Mouse (Mus musculus): ENCODE data around the gene Rbfox1. TPM values are rescaled to one million over a fixed set of nuclear protein-coding genes. Genes with fewer than 3 reads are reported as not detected.

Rbfox1 gene
- polyA plus RNA-seq, 1 experiment from 2014 or later: 0.32 TPM

DNA sequence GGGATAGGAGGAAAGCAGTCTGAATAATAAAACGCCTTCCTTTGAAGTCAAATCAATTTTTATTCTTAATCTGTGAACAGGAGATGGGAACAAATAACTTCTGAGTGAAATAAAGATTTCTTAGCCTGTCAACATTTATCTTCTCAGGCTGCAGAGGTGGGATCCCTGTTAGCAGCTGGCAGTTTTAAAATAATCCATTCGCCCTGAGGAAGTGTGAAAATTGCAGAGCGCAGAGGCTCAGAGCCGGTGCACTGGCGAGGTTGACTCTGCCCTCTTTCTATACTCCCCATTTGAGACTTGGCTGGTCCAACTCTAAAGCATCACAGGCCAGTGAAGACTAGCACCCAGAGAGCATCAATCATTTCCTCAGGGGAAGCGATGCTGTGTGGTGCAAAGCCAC is 342.3 kb downstream of the Rbfox1 start:
- no peak overlapping the region for H3K4me3 ChIP-seq (replicated peaks)
- no peaks in the 10 kb centered on the region for H3K27me3 ChIP-seq

DNA sequence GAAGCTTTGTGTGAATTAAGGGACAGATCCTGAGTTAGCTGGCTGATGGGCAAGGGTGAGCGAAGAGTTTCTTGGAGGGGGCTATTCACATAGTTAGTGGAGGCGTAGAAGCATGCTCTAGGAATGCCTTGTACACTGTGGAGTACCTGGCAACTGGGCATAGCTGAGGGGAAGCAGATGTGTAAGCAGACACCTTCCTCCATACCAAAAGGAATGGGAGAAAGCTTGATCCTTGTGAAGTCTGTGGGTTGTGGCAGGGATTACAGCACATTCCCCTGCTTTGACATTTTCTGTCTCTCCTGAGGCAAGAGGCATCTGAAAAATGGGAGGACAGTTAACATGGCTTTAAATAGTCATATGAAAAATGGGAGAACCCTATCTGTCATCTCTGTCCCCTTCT is 347.8 kb downstream of the Rbfox1 start:
- H3K4me1 ChIP-seq (replicated peaks): no peaks in the 10 kb centered on the region
- WGBS (ENCODE audit: insufficient replicate concordance): 63% methylated on average over 2 of the region's 2 CpGs

More for the DNA sequence above, 342.3 kb downstream of the Rbfox1 start:
- H3K9me3 ChIP-seq (replicated peaks): no peaks in the 10 kb centered on the region
- H3K4me1 ChIP-seq (replicated peaks): no peaks in the 10 kb centered on the region
- H3K36me3 ChIP-seq (replicated peaks): no peaks in the 10 kb centered on the region
- no peak overlapping the region for H3K9ac ChIP-seq
- H3K4me2 ChIP-seq: no peak overlapping the region
- 45% methylated on average over 6 of the region's 6 CpGs for WGBS (ENCODE audit: insufficient replicate concordance)
- no peak for ATAC-seq (ENCODE audit: insufficient read depth)
- H3K27ac ChIP-seq (replicated peaks): no peak overlapping the region

DNA sequence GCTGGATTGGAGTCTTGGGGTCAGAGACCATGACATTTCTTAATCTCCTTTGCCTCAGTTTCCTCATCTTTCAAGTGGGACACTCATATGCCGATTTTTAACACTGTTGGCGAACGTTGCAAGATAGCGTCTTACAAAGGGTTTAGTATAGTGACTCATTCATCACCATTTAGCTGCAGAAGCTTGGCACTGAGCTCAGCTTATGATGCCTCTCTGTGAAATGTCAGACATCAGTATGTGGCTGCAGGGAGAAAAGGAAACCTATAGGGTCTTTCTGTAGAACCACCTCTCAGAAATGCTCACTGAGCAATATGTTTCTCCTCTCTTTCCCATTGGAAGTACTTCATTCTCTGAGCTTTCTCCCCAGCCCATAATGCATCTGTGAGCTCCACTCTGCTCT is 356.2 kb downstream of the Rbfox1 start:
- H3K36me3 ChIP-seq (replicated peaks): no peaks in the 10 kb centered on the region
- no peak overlapping the region for H3K9ac ChIP-seq
- H3K27me3 ChIP-seq: no peaks in the 10 kb centered on the region
- ATAC-seq (ENCODE audit: insufficient read depth): no peak
- H3K4me1 ChIP-seq (replicated peaks): no peaks in the 10 kb centered on the region
- H3K27ac ChIP-seq (replicated peaks): no peak overlapping the region
- H3K4me3 ChIP-seq (replicated peaks): no peak overlapping the region
- H3K4me2 ChIP-seq: no peak overlapping the region
- H3K9me3 ChIP-seq (replicated peaks): no peaks in the 10 kb centered on the region
- WGBS (ENCODE audit: insufficient replicate concordance): 76% methylated on average over 4 of the region's 4 CpGs

More for the DNA sequence above, 347.8 kb downstream of the Rbfox1 start:
- no peaks in the 10 kb centered on the region for H3K36me3 ChIP-seq (replicated peaks)
- no peak overlapping the region for H3K9ac ChIP-seq
- H3K9me3 ChIP-seq (replicated peaks): no peaks in the 10 kb centered on the region
- no peak overlapping the region for H3K4me2 ChIP-seq
- no peaks in the 10 kb centered on the region for H3K27me3 ChIP-seq
- no peak overlapping the region for H3K27ac ChIP-seq (replicated peaks)
- no peak overlapping the region for H3K4me3 ChIP-seq (replicated peaks)
- ATAC-seq (ENCODE audit: insufficient read depth): no peak

DNA sequence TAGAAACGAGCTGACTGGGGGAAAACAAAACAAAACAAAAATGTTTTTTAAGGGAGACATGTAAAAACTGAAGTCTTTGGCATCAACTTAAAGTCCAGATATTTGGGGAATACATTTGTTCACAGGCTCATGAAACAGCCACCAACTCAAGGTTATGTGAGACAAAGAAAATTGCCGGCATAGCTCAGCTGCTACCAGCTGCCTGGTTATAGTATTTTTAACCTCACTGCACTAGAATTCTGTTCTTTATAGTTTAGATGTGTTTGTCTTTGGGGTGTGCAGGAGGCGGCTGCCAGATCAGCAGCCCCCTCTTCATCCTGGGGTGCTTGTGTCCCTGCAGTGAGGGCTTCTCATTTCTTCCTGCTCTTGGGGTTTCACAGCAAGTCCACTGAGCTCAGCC is 357.3 kb downstream of the Rbfox1 start:
- ATAC-seq (ENCODE audit: insufficient read depth): no peak
- H3K4me2 ChIP-seq: no peak overlapping the region
- 49% methylated on average over 3 of the region's 3 CpGs for WGBS (ENCODE audit: insufficient replicate concordance)
- no peaks in the 10 kb centered on the region for H3K36me3 ChIP-seq (replicated peaks)
- no peak overlapping the region for H3K9ac ChIP-seq
- no peak overlapping the region for H3K27ac ChIP-seq (replicated peaks)
- H3K4me3 ChIP-seq (replicated peaks): no peak overlapping the region
- H3K27me3 ChIP-seq: no peaks in the 10 kb centered on the region
- no peaks in the 10 kb centered on the region for H3K4me1 ChIP-seq (replicated peaks)
- no peaks in the 10 kb centered on the region for H3K9me3 ChIP-seq (replicated peaks)

GRCm38 (mm10) chr16:6247569-6247968 is 362.4 kb downstream of the Rbfox1 start:
- Histone ChIP-seq H3K9ac (no peak overlapping the region), H3K36me3 (replicated peaks) (no peaks in the 10 kb centered on the region), H3K27ac (replicated peaks) (no peak overlapping the region), H3K27me3 (no peaks in the 10 kb centered on the region), H3K4me3 (replicated peaks) (no peak overlapping the region), H3K9me3 (replicated peaks) (no peaks in the 10 kb centered on the region), H3K4me2 (no peak overlapping the region), H3K4me1 (replicated peaks) (no peaks in the 10 kb centered on the region)
- no peak for ATAC-seq (ENCODE audit: insufficient read depth)
- WGBS (ENCODE audit: insufficient replicate concordance): 53% methylated on average over 4 of the region's 4 CpGs

DNA sequence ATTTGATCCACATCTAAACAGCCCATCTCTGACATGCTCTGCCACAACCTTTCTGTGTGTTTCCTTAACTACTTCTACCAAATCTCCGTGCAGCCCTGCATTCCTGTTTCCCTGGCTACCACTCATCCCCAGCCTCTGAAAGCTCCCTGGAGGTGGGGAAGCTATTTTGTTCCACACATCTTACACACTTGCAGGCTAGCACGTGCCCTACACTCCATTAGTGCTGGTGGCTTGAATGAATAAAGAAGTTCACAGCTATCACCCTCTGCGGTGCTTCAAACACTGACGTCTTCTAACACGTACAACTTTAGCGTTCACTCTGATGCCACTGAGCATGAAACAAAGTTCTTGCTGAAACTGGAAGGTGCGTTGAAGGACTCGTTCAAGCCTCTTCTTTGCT is 379.4 kb downstream of the Rbfox1 start:
- no peak overlapping the region for H3K9ac ChIP-seq
- no peaks in the 10 kb centered on the region for H3K27me3 ChIP-seq
- H3K4me1 ChIP-seq (replicated peaks): no peaks in the 10 kb centered on the region
- H3K27ac ChIP-seq (replicated peaks): no peak overlapping the region
- H3K4me2 ChIP-seq: no peak overlapping the region
- no peak for ATAC-seq (ENCODE audit: insufficient read depth)
- no peaks in the 10 kb centered on the region for H3K9me3 ChIP-seq (replicated peaks)
- WGBS (ENCODE audit: insufficient replicate concordance): 63% methylated on average over 8 of the region's 8 CpGs
- H3K36me3 ChIP-seq (replicated peaks): no peaks in the 10 kb centered on the region
- no peak overlapping the region for H3K4me3 ChIP-seq (replicated peaks)

DNA sequence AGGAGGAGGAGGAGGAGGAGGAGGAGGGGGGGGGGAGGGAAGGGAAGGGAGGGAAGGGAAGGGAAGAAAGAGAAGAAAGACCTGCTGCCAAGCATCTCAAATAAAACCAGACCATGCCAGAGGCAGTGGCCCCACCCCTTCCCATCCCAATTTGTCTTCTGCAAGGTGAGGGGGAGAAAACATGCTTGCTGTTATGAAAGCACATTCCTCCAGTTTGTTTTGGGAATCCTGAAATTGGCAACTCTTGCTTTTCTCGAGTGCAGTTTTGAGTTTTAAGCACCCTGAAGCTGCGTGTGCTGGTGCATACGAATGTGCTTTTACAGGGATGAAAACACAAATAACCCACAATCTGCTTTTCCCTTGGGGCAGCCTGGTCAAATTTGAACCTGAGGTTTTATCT is 380.5 kb downstream of the Rbfox1 start:
- Histone ChIP-seq H3K9me3 (replicated peaks) (no peaks in the 10 kb centered on the region), H3K4me1 (replicated peaks) (no peaks in the 10 kb centered on the region), H3K4me2 (no peak overlapping the region), H3K27ac (replicated peaks) (no peak overlapping the region), H3K9ac (no peak overlapping the region), H3K36me3 (replicated peaks) (no peaks in the 10 kb centered on the region), H3K27me3 (no peaks in the 10 kb centered on the region), H3K4me3 (replicated peaks) (no peak overlapping the region)
- no peak for ATAC-seq (ENCODE audit: insufficient read depth)
- WGBS (ENCODE audit: insufficient replicate concordance): 54% methylated on average over 3 of the region's 3 CpGs

DNA sequence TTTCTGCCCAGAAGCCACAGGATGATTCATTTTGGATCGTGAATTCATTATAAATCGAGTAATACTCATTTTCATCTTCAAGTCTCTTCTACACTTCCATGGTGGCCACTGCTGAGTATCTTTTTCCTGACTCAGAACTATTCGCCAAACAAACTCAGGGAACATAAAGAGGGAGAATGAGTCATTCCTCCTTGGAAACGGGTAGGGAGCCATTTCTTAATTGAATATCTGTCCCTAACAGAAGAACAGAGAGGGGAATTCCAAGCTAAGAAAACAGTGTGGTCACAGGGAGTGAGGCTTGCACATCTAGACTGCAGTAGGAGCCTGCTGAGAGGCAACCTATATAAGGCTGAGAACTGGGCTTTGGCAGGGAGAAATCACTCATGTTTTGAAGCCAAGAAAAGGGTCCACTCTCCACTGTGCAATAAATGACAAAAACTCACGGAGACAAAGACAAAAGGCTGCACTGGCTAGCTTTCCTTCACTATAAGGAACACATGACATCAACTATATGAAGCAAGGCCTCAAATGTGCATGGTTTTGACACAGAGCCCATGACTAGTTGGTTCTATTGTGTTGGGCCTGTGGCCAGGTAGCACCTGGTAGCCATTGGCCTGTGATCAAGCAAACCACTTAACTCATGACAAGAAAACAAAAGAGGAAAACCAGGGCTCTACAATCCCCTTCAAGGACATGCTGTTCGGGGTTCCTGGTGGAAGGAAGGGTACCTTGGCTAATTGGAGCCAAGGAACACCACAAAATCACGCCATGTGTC is 386.6 kb downstream of the Rbfox1 start:
- Histone ChIP-seq H3K4me1 (replicated peaks) (no peaks in the 10 kb centered on the region), H3K27ac (replicated peaks) (no peak overlapping the region), H3K4me3 (replicated peaks) (no peak overlapping the region), H3K27me3 (no peaks in the 10 kb centered on the region), H3K36me3 (replicated peaks) (no peaks in the 10 kb centered on the region), H3K4me2 (no peak overlapping the region), H3K9me3 (replicated peaks) (no peaks in the 10 kb centered on the region), H3K9ac (no peak overlapping the region)
- ATAC-seq (ENCODE audit: insufficient read depth): no peak
- 39% methylated on average over 7 of the region's 7 CpGs for WGBS (ENCODE audit: insufficient replicate concordance)

DNA sequence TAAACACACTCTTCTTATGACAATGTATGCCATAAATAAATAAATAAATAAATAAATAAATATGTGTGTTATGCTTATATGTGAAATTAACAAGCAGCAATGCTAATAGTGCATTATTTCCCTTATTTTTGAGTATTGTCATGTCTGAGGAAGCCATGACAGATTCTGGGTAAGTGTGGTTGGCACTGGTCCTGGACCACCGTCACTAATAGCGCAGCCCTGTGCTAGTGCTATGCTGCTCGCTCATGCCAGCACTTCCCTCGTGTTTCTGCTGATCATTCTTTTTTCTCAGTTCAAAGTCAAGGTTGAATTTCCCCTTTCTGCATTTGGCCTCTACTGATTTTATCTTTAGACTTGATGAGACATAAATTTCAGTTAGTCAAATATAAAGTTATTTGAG is 398.3 kb downstream of the Rbfox1 start:
- Histone ChIP-seq H3K4me3 (replicated peaks) (no peak overlapping the region), H3K4me2 (no peak overlapping the region), H3K9ac (no peak overlapping the region), H3K4me1 (replicated peaks) (no peaks in the 10 kb centered on the region), H3K36me3 (replicated peaks) (no peaks in the 10 kb centered on the region), H3K9me3 (replicated peaks) (no peaks in the 10 kb centered on the region), H3K27ac (replicated peaks) (no peak overlapping the region), H3K27me3 (no peaks in the 10 kb centered on the region)
- 63% methylated on average over 4 of the region's 4 CpGs for WGBS (ENCODE audit: insufficient replicate concordance)
- ATAC-seq (ENCODE audit: insufficient read depth): no peak

DNA sequence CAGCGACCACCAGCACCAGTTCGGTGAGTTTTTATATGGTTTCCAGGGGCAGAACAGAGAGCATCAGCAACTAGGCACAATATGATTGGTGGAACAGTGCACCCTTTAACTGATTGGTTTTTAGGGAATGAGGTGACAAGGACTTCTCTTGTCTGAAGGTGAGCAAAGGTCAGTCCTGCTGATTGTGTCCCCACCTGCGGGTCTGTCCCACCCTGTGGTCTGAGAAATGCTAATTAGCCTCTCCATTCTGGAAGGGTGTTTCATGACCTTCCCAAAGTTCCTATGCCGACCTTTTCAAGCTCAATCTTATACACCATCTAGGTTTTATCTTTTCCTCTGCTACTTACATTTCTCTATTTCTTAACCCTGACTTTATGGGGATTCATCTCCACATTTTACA is 399.2 kb downstream of the Rbfox1 start:
- no peaks in the 10 kb centered on the region for H3K36me3 ChIP-seq (replicated peaks)
- H3K27me3 ChIP-seq: no peaks in the 10 kb centered on the region
- no peak overlapping the region for H3K4me3 ChIP-seq (replicated peaks)
- H3K9ac ChIP-seq: no peak overlapping the region
- H3K9me3 ChIP-seq (replicated peaks): no peaks in the 10 kb centered on the region
- 42% methylated on average over 4 of the region's 4 CpGs for WGBS (ENCODE audit: insufficient replicate concordance)
- H3K4me1 ChIP-seq (replicated peaks): no peaks in the 10 kb centered on the region
- H3K4me2 ChIP-seq: no peak overlapping the region
- no peak for ATAC-seq (ENCODE audit: insufficient read depth)
- no peak overlapping the region for H3K27ac ChIP-seq (replicated peaks)

- no peaks in the 10 kb centered on the region for H3K9me3 ChIP-seq (replicated peaks)
- no peaks in the 10 kb centered on the region for H3K4me1 ChIP-seq (replicated peaks)
- no peak overlapping the region for H3K4me2 ChIP-seq
- H3K36me3 ChIP-seq (replicated peaks): no peaks in the 10 kb centered on the region
- no peak overlapping the region for H3K9ac ChIP-seq
- no peak overlapping the region for H3K4me3 ChIP-seq (replicated peaks)
- WGBS (ENCODE audit: insufficient replicate concordance): 47% methylated on average over 2 of the region's 2 CpGs
- ATAC-seq (ENCODE audit: insufficient read depth): no peak
- no peaks in the 10 kb centered on the region for H3K27me3 ChIP-seq
- H3K27ac ChIP-seq (replicated peaks): no peak overlapping the region
Measured at GRCm38 (mm10) chr16:6287699-6288098, 402.5 kb downstream of the Rbfox1 start.

DNA sequence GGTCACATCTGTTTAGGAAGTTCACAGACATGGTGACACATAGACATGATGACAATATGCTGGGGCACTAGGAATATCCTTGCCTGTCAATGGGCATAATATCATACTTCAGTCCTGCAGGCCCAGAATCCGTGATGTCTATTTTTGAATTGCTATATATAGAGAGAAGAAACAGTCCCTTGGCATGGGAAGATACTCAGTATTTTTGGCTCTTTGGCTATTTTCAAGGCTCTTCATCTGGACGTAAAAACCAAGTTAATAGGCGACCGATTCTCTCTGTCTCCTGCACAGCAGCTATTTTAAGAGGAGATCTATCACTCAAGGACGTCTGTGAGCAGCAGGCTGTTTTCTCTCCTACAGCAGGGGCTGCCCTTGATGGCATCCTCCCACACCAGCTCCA is 415.0 kb downstream of the Rbfox1 start:
- no peaks in the 10 kb centered on the region for H3K9me3 ChIP-seq (replicated peaks)
- H3K36me3 ChIP-seq (replicated peaks): no peaks in the 10 kb centered on the region
- no peak overlapping the region for H3K4me3 ChIP-seq (replicated peaks)
- H3K4me2 ChIP-seq: no peak overlapping the region
- no peaks in the 10 kb centered on the region for H3K4me1 ChIP-seq (replicated peaks)
- WGBS (ENCODE audit: insufficient replicate concordance): 54% methylated on average over 5 of the region's 5 CpGs
- H3K27me3 ChIP-seq: no peaks in the 10 kb centered on the region
- H3K9ac ChIP-seq: no peak overlapping the region
- H3K27ac ChIP-seq (replicated peaks): no peak overlapping the region
- ATAC-seq (ENCODE audit: insufficient read depth): no peak

Measured in liver, embryonic 15.5 days (tissue).